Mouse (Mus musculus): ENCODE measurements around the gene Plb1.

DNA sequence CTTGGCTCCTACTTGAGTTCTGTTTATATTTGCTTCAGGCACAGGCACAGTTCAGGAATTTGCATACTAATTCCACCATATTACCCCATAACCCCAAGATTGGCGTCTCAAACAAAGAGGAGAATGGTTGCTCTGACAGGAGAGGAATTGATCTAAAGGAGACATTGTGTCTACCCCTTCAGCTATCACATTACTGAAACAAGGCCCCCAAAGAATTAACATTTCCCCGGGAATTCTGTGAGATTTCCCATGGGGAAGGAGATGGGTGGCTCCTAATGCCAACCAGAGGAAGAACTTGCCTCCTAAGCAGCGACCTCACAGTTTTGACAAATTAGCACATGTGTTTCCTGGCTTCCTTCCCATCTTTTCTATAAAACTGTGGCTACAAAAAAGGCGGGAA lies 18.8 kb upstream of the Plb1 start:
- TF ChIP-seq CTCF (IDR thresholded peaks at IDR 0.05; ENCODE audit: control insufficient read depth, insufficient read depth, insufficient replicate concordance, low read depth, low read length): no peak
- TF ChIP-seq POLR2A (IDR thresholded peaks at IDR 0.05; ENCODE audit: control insufficient read depth, low read depth, low read length): no peak
